Comparison of ENCODE assay signal across 8 mouse cellular contexts in the genomic region with DNA sequence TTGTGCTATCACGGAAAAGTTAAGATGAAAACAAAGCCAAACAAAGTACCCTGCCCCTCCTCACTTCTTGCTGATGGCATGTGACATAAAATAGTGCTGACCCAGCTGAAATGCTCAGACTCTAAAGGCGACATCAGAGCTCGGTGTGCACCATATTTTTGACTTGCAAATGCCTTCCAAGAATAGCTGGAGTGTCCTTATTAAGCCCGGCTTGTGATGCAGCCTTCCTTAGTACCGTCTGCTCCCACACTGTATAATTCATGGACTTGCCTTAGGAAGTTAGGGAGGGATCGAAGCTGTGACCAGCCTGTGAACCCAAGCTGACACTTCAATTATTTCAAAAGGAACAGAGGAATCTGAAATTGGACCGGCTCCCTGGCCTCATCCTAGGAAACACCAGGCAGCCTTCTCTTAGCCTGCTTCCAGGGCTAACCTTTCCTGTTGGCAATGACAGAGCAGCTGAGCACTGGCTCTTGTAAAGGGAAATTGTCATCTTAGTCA.
A peak's percentile ranks its signal among the peaks of the same experiment; 100 is the strongest.
DNase-seq lines count a peak whose midpoint lies in the region; ATAC-seq and TF ChIP-seq lines count a peak whose summit lies in the region.

No protein-coding gene starts in this region.

- H3K4me1 ChIP-seq in hindbrain, embryonic 16.5 days (ENCODE audit: control insufficient read depth, insufficient read depth, low read depth, low read length) = 0 out of 2 replicates have a peak, but pooled peaks cover 3% of the 10 kb centered on the region
- H3K4me1 ChIP-seq in hindbrain, postnatal 0 days (ENCODE audit: insufficient read depth, low read length) = peaks cover 2% of the 10 kb centered on the region; the same call in 1 of the 2 replicates

- no peak for TF ChIP-seq CTCF in hindbrain, postnatal 0 days (IDR thresholded peaks at IDR 0.05; ENCODE audit: low read depth)

- H3K4me2 ChIP-seq in hindbrain, embryonic 16.5 days (ENCODE audit: low read length) = no peak overlapping the region
- H3K4me2 ChIP-seq in hindbrain, postnatal 0 days (ENCODE audit: low read depth, low read length) = no peak overlapping the region

- no peaks in the 10 kb centered on the region for H3K27me3 ChIP-seq in hindbrain, embryonic 16.5 days (replicated peaks; ENCODE audit: control insufficient read depth, insufficient read depth, low read length)
- no peaks in the 10 kb centered on the region for H3K27me3 ChIP-seq in hindbrain, postnatal 0 days (ENCODE audit: insufficient read depth, low read length)

- H3K36me3 ChIP-seq in hindbrain, embryonic 16.5 days (ENCODE audit: control insufficient read depth, insufficient read depth, low read length) = no peaks in the 10 kb centered on the region
- no peaks in the 10 kb centered on the region for H3K36me3 ChIP-seq in hindbrain, postnatal 0 days (ENCODE audit: insufficient read depth, low read length)

- no peak overlapping the region for H3K9ac ChIP-seq in hindbrain, embryonic 16.5 days (ENCODE audit: low read depth, low read length)
- H3K9ac ChIP-seq in hindbrain, postnatal 0 days (replicated peaks; ENCODE audit: low read length) = no peak overlapping the region

- no peak for ATAC-seq in hindbrain, embryonic 16.5 days
- no peak for ATAC-seq in hindbrain, postnatal 0 days

- H3K4me3 ChIP-seq in hindbrain, embryonic 16.5 days (ENCODE audit: low read length) = no peak overlapping the region
- no peak overlapping the region for H3K4me3 ChIP-seq in hindbrain, postnatal 0 days (ENCODE audit: low read length)

- H3K9me3 ChIP-seq in hindbrain, embryonic 16.5 days (ENCODE audit: control insufficient read depth, low read length) = no peaks in the 10 kb centered on the region
- no peaks in the 10 kb centered on the region for H3K9me3 ChIP-seq in hindbrain, postnatal 0 days (ENCODE audit: low read length)

- DNase-seq in hindbrain, postnatal 0 days (ENCODE audit: low spot score) = no peak
- DNase-seq in R1 (ENCODE audit: low read depth, low spot score) (peak; percentile 30), adipocyte (ENCODE audit: low spot score) (no peak)
- peak; percentile 13 for DNase-seq in cerebellum, adult 11 months
- DNase-seq in kidney, postnatal 25 days = peak; percentile 67 to 81
- DNase-seq in thymus, postnatal 36 days = no peak
- no peak for DNase-seq in spleen, postnatal 14 days (ENCODE audit: low spot score in 2 of 2)

- peak overlapping the region; percentile 17; the same call in 1 of the 2 replicates for H3K27ac ChIP-seq in hindbrain, embryonic 16.5 days (ENCODE audit: low read depth, low read length)
- no peak overlapping the region for H3K27ac ChIP-seq in hindbrain, postnatal 0 days

- WGBS in hindbrain, embryonic 16.5 days = 27% methylated on average over 7 of the region's 7 CpGs
- 26% methylated on average over 7 of the region's 7 CpGs for WGBS in hindbrain, postnatal 0 days

Comparison
In these comparisons a context has a peak if more than half of its experiments do, and no peak if none do; other contexts are left out.
1. DNase-seq: peak in R1 (single experiment), cerebellum, adult 11 months (single experiment) and kidney, postnatal 25 days (2 of 2); none in hindbrain, postnatal 0 days (single experiment), adipocyte (single experiment), thymus, postnatal 36 days (0 of 2) and spleen, postnatal 14 days (0 of 2).